17 mouse cellular contexts compared by ENCODE assay signal in genomic region chr14:118930777-118931176, GRCm38 (mm10). TPM values are rescaled to one million over a fixed set of nuclear protein-coding genes. Genes with fewer than 3 reads are reported as not detected.
DNase-seq lines count a peak whose midpoint lies in the region; ATAC-seq lines count a peak whose summit lies in the region.
"Had no signal": no experiment of that assay in that cellular context is flagged by ENCODE, and none has a peak within 500 bp of the region (broad histone marks: within the 10 kb centered on the region; RNA-seq: fewer than 3 reads in every experiment).

No protein-coding gene starts in this region.

- DNase-seq in heart, adult 11 months = peak; percentile 60
- no peak for DNase-seq in heart, postnatal 10 days
- DNase-seq in CD4-positive helper T cell, adult 2 months (ENCODE audit: low read depth, low spot score) = peak; percentile 54
- peak; percentile 40 for DNase-seq in induced T-regulatory cell, adult 2 months (ENCODE audit: low read depth)
- peak; percentile 10 to 47 for DNase-seq in natural killer cell, adult 2 months (ENCODE audit: low spot score in 2 of 2)
- no peak for DNase-seq in frontal cortex, postnatal 14 days (ENCODE audit: low spot score in 2 of 2)
- no peak for DNase-seq in layer of hippocampus, adult 11-12 months (ENCODE audit: low spot score)
- DNase-seq: adrenal gland, adult 8-10 months; adrenal gland, postnatal 36 days; cerebellum, adult 2 months; cerebellum, postnatal 14 days; gastrocnemius, postnatal 36 days; heart, adult 18-20 months; heart, postnatal 14 days had no signal

- intact Hi-C loops in heart, postnatal 10 days (cut with DNase I) = no loop called here

- ATAC-seq in erythroblast, adult 5-6 weeks (replicated peaks; ENCODE audit: low FRiP score, poor library complexity, severe bottlenecking) = no peak
- ATAC-seq: forebrain, embryonic 14.5 days; hindbrain, postnatal 0 days had no signal

RNA-seq across cellular contexts. Expression of gene Dzip1, which starts 5.5 kb away (rescaled TPM):
- total RNA-seq in heart, postnatal 10 days (2021) = 1 to 10 TPM; 4.0 to 5.4 TPM
- 0.42 TPM in 1 of 2 replicates, not detected in the other for total RNA-seq in erythroblast, adult 5-6 weeks (2015; ENCODE audit: low replicate concordance)
- 3.2 TPM in 1 of 2 replicates, not detected in the other for total RNA-seq in erythroblast, adult 5-6 weeks (2017; ENCODE audit: low replicate concordance)

RNA-seq across cellular contexts. Expression of gene Dnajc3, which starts 7.0 kb away (rescaled TPM):
- total RNA-seq in heart, postnatal 10 days (2021) = 10 to 100 TPM; 26.4 to 27.1 TPM
- 11.7 and 16.9 TPM in 2 replicates for total RNA-seq in erythroblast, adult 5-6 weeks (2015; ENCODE audit: low replicate concordance)
- total RNA-seq in erythroblast, adult 5-6 weeks (2017; ENCODE audit: low replicate concordance) = 25.9 and 29.4 TPM in 2 replicates

Comparison
In these comparisons a context has a peak if more than half of its experiments do, and no peak if none do; other contexts are left out.
1. DNase-seq: peak in heart, adult 11 months (single experiment), CD4-positive helper T cell, adult 2 months (single experiment), induced T-regulatory cell, adult 2 months (single experiment) and natural killer cell, adult 2 months (2 of 2); none in heart, postnatal 10 days (0 of 2), frontal cortex, postnatal 14 days (0 of 2) and layer of hippocampus, adult 11-12 months (single experiment).